Mouse (Mus musculus): ENCODE data around the gene Smyd3.

Smyd3 gene

GRCm38 (mm10) chr1:179461019-179461814 is 56.6 kb downstream of the Smyd3 start:
- DNase-seq (ENCODE audit: low read depth, low spot score) = no peak

DNA sequence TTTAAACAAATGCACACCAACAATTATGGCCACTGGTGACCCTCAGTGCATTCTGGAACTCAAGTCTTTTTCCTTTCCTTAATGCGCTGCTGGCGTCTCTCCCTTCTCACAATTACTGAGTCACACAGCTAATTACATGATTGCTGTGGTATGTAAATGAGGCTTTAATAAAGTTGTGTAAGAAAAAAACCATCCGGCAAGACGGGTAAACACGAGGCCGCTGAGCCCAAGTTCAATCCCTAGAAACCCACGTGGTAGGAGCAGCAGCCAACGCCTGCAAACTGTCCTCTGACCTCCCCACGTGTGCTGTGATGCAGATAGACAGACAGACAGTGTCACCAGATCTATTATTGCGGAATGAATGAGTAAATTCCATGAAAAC is 58.9 kb downstream of the Smyd3 start:
- DNase-seq (ENCODE audit: low read depth, low spot score) = no peak

GRCm38 (mm10) chr1:179458236-179458986 is 59.4 kb downstream of the Smyd3 start:
- DNase-seq (ENCODE audit: low read depth, low spot score) = no peak

DNA sequence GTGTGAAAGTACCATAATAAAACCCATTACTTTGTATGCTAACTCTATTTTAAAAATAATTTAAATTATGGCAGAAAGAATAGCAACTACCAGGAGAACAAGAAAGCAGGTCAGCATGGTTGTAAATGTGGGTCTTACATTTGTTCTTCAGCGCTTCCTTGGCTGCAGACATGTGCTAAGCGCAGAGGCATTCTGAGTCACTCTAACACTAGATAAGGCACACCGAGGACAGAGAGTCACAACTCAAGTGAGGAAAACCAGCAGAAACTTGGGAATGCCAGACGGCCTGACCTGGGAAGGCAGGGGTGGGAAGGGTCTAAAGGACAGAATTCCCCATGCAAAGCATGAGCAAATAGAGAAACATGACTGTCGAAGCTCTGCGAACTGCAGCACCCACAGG is 63.2 kb downstream of the Smyd3 start:
- DNase-seq (ENCODE audit: low read depth, low spot score) = no peak

- DNase-seq (ENCODE audit: low read depth, low spot score) = no peak
These were observed 66.6 kb downstream of the Smyd3 start for GRCm38 (mm10) chr1:179451211-179451610.

GRCm38 (mm10) chr1:179446845-179447212 is 71.0 kb downstream of the Smyd3 start:
- no peak for DNase-seq (ENCODE audit: low read depth, low spot score)

DNA sequence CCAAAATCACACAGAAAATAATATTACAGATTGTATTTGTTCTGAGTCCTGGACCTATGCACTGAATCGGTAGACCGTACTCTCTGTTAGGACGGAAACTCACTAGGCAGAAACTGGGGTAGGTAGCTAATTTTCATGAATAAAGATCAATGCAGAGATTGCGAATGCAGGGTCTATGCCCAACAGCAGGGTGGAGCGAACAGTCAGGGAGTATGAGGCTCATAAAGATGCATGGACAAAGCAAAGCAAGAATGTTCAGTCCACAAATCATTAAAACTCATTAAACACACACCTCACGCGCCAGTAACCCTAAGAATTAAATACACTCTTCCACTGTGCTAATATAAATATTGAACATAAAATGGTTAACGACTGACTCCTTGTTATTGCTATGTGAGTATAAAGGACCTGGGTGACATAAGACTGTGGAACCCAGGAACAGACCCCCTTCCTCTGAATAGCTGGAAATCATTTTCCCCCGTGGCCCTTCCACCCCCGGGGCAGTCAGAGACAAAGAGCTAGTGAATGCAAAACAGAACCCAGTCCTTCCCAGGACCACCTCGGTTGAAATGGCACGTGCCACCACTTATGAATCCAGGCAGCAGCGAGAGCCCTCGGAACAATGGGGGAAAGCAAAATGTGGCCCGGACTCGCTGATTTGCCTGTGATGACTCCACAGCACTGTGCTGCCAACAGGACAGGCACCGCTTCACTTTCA is 71.6 kb downstream of the Smyd3 start:
- DNase-seq (ENCODE audit: low read depth, low spot score) = no peak

DNA sequence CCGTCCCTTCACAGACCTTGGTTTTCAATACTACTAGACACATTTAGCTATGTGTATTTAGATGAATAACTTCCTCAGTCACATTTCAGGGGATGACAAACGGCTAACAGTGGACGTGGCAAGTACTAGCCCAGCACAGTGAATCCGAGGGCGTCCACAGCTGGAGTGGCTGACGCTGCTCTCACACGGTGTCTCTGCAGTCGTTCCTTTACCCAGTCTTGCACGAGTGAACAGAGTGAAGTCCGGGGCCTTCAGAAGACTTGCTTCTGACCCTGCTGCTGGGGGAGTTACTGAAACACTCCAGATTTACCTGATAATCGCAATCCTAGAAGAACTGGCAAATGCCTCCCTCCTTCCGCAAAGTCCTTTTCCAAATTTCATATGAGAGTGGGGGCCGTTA is 74.0 kb downstream of the Smyd3 start:
- no peak for DNase-seq (ENCODE audit: low read depth, low spot score)

DNA sequence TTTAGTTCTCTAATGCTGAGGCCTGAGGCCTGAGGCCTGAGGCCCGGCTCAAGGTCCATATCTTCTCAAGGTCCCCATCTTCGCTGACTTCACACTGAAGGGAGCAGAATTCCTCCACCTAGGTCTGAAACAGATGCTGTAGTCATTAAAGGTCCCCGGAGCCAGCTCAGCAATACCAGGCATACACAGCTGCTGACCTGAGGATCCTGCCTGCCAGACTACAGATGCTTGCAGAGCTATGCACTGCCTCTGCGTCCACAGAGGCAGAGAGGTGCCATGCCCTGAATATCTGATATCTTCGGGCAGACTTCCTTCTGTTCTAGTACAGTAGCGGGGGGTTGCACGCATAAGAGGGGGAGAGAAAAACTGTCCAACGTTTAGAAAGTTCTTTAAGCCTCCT is 74.4 kb downstream of the Smyd3 start:
- no peak for DNase-seq (ENCODE audit: low read depth, low spot score)

- DNase-seq (ENCODE audit: low read depth, low spot score) = no peak
These were observed 81.2 kb downstream of the Smyd3 start for GRCm38 (mm10) chr1:179436596-179436995.

- no peak for DNase-seq (ENCODE audit: low read depth, low spot score)
These were observed 83.2 kb downstream of the Smyd3 start for GRCm38 (mm10) chr1:179434443-179435260.

- DNase-seq (ENCODE audit: low read depth, low spot score) = no peak
These were observed 84.0 kb downstream of the Smyd3 start for GRCm38 (mm10) chr1:179433828-179434227.

GRCm38 (mm10) chr1:179433355-179433754 is 84.5 kb downstream of the Smyd3 start:
- no peak for DNase-seq (ENCODE audit: low read depth, low spot score)

DNA sequence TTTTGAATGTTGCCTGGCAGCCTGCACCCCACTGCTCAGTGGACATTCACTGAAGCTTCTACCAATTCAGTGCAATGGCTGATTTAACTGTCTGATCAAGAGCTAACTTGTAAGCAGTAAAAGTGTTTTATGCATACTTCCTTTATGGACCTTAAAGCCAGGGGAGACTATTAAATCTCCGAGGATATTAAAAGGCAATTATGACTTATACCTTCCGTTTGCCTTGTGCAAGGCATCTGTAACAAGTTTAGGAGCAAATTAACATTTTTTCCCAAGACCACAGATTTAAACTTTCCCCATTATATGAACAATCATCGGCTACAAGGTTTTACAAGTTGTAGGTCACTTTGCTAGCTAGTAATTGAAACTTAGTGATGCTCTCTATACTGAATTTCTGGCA is 87.8 kb downstream of the Smyd3 start:
- no peak for DNase-seq (ENCODE audit: low read depth, low spot score)

DNA sequence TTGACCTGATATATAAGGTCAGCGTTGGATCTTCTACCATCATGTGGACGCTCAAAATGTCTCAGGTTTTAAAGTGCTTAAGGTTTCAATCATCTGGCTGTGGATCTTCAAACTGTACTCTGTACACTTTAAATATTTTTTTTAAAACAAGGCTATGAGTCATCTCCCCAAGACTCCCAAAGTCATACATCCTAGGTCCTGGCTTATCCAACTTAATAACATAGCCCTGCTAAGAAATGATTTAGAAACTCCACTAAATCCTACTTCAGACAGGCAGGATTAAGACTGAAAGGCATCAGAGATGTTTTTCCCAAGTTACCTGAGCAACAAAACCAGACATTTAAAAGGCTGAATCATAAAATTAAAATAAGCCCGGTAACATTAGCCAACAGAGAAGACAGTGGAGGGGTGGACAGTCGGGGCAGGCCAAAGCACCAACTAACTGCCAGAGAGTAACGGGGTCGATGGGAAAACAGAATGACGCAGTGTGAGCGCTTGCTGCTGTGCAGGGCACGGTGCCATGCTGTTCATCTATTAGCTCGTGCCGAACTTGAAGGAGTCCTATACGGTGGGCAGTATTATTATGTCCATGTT is 92.9 kb downstream of the Smyd3 start:
- DNase-seq (ENCODE audit: low read depth, low spot score) = no peak

- no peak for DNase-seq (ENCODE audit: low read depth, low spot score)
These were observed 98.8 kb downstream of the Smyd3 start for GRCm38 (mm10) chr1:179419091-179419490.

DNA sequence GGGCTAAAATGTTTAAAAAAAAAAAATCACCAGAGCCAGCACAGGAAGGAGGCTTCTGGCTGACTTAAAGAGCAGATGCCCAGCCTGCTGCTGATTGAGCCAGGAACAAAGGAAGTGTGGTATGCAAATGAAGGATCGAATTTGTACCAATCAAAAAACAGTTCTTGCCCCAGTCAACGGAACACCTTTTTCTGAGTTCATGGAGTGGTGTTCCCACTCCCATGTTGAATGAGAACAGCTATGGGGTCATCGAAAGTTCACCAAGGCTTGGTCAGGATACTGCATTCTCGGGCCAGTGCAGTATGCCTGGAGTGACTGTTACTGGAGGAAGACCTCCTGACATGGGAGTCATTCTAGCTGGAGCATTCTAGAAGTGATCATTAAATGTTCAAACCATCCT is 109.8 kb downstream of the Smyd3 start:
- DNase-seq (ENCODE audit: low read depth, low spot score) = no peak

DNA sequence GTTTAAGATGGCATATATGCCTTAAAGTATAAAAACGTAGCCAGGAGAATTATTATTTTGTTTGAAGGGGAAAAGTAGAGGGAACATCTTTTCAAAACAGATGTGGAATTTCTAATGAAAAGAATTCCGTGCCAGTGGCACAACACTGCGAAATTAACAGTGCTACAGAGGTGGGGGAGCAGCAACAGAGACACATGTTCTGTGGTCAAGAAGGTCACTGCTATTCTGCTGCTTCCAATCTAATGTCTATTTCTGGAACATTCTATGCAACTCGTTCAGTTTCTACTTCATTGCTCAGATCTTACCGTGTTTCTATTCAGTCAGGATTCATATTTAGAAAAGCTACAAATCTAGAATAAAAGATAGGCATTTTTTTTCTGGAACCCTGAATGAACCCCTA is 117.0 kb downstream of the Smyd3 start:
- no peak for DNase-seq (ENCODE audit: low read depth, low spot score)

DNA sequence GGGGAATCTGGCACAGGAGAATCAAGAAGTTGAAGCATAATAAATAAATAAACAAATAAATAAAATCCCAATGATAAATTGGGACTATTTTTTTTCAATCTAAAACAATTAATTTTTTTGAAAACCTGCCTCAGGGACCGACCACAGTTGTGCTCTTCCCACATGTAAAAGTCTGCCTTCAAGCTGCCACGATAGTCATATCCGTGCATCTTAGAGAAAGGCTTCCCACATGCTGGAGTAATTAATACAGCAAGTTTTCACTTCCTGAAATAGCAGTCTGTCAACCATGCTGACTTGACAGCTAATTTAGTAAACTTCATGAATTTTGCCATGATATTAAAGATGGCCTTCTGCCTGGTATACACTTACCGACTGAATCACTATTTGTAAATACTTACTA is 119.2 kb downstream of the Smyd3 start:
- DNase-seq (ENCODE audit: low read depth, low spot score) = no peak

- no peak for DNase-seq (ENCODE audit: low read depth, low spot score)
These were observed 131.4 kb downstream of the Smyd3 start for GRCm38 (mm10) chr1:179386237-179386975.

DNA sequence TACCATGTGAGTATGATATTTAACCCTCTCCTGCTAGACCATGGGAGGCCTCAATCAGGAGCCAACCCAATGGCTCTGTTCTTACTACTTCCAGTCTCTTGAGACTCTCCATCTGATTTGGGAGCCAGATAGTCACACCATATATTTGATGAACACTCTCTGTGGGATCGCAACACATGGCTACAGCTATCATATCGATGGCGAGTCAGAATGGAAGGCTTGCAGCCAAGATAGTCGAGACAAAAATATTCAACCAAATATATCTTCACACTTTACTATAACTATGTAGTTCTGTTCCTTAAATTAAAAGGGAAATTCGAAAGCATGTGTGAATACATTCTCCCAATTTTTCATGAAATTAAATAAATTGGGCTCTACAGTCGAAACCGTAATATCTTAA is 132.2 kb downstream of the Smyd3 start:
- DNase-seq (ENCODE audit: low read depth, low spot score) = no peak

Measured in skeletal muscle tissue, adult 2 months (tissue).